In genomic region chr6:72581625-72582382, GRCm38 (mm10) we compare ENCODE assay signal across 16 mouse cellular contexts. TPM values are rescaled to one million over a fixed set of nuclear protein-coding genes. Genes with fewer than 3 reads are reported as not detected.
DNase-seq lines count a peak whose midpoint lies in the region; ATAC-seq lines count a peak whose summit lies in the region.
"Had no signal": no experiment of that assay in that cellular context is flagged by ENCODE, and none has a peak within 500 bp of the region (broad histone marks: within the 10 kb centered on the region; RNA-seq: fewer than 3 reads in every experiment).

No protein-coding gene starts in this region.

- peak; percentile 60 for DNase-seq in gastrocnemius, postnatal 25 days
- DNase-seq in gastrocnemius, postnatal 14 days = no peak
- peak; percentile 36 to 47 for DNase-seq in kidney, postnatal 36 days
- no peak for DNase-seq in urinary bladder, postnatal 10 days (ENCODE audit: low spot score)
- DNase-seq: cerebellum, adult 18-20 months; spleen, adult 18-20 months; thymus, adult 18-20 months had no signal

- WGBS in kidney, embryonic 16.5 days = 76% methylated on average over 11 of the region's 11 CpGs

- H3K4me2 ChIP-seq in kidney, embryonic 16.5 days (replicated peaks; ENCODE audit: low read depth, low read length) = no peak overlapping the region
- H3K4me2 ChIP-seq: embryonic facial prominence, embryonic 15.5 days; heart, embryonic 13.5 days; kidney, embryonic 15.5 days; midbrain, embryonic 11.5 days; neural tube, embryonic 12.5 days had no signal

- no peak overlapping the region for H3K27ac ChIP-seq in kidney, embryonic 16.5 days (ENCODE audit: low read length)
- peak overlapping the region; percentile 95 for H3K27ac ChIP-seq in brown adipose tissue, adult 24 weeks (replicated peaks; ENCODE audit: low read depth, low read length)
- H3K27ac ChIP-seq: embryonic facial prominence, embryonic 15.5 days; heart, embryonic 13.5 days; kidney, embryonic 15.5 days; liver, embryonic 14.5 days; neural tube, embryonic 12.5 days had no signal

- no peak overlapping the region for H3K4me3 ChIP-seq in kidney, embryonic 16.5 days (ENCODE audit: low read length)
- no peak overlapping the region for H3K4me3 ChIP-seq in brown adipose tissue, adult 24 weeks (ENCODE audit: insufficient read depth, low read depth, low read length)
- H3K4me3 ChIP-seq: embryonic facial prominence, embryonic 15.5 days; heart, embryonic 13.5 days; kidney, embryonic 15.5 days; neural tube, embryonic 12.5 days had no signal

- intact Hi-C loops in gastrocnemius, postnatal 14 days (cut with DNase I; ENCODE audit: low total_unique reads) = no loop called here

- no peaks in the 10 kb centered on the region for H3K9me3 ChIP-seq in kidney, embryonic 16.5 days (ENCODE audit: low read length)
- H3K9me3 ChIP-seq: embryonic facial prominence, embryonic 15.5 days; heart, embryonic 13.5 days; kidney, embryonic 15.5 days; neural tube, embryonic 12.5 days had no signal

- H3K36me3 ChIP-seq in kidney, embryonic 16.5 days (ENCODE audit: insufficient read depth, low read length) = 0 out of 2 replicates have a peak, but pooled peaks cover 2% of the 10 kb centered on the region

- no peaks in the 10 kb centered on the region for H3K27me3 ChIP-seq in kidney, embryonic 16.5 days (ENCODE audit: insufficient read depth, low read length)
- H3K27me3 ChIP-seq: embryonic facial prominence, embryonic 15.5 days; heart, embryonic 13.5 days; kidney, embryonic 15.5 days; neural tube, embryonic 12.5 days had no signal

- H3K4me1 ChIP-seq in kidney, embryonic 16.5 days (ENCODE audit: insufficient read depth, low read length) = no peaks in the 10 kb centered on the region
- peaks cover 19% of the 10 kb centered on the region for H3K4me1 ChIP-seq in brown adipose tissue, adult 24 weeks (ENCODE audit: control insufficient read depth, insufficient read depth, insufficient read length, low read length)
- H3K4me1 ChIP-seq: embryonic facial prominence, embryonic 15.5 days; heart, embryonic 13.5 days; kidney, embryonic 15.5 days; neural tube, embryonic 12.5 days had no signal

- ATAC-seq in kidney, embryonic 16.5 days (ENCODE audit: low FRiP score, low TSS enrichment) = no peak
- peak; percentile 83 for ATAC-seq in megakaryocyte progenitor cell, adult 5-6 weeks (replicated peaks; ENCODE audit: poor library complexity)

- no peak overlapping the region for H3K9ac ChIP-seq in kidney, embryonic 16.5 days (replicated peaks; ENCODE audit: low read length)
- H3K9ac ChIP-seq: embryonic facial prominence, embryonic 15.5 days; heart, embryonic 13.5 days; kidney, embryonic 15.5 days; liver, embryonic 14.5 days; neural tube, embryonic 12.5 days had no signal

RNA-seq across cellular contexts. Expression of gene Elmod3, which starts 16.4 kb away (rescaled TPM):
- 1 to 10 TPM; 8.6 to 9.3 TPM for total RNA-seq in gastrocnemius, postnatal 25 days (2021)
- 1 to 10 TPM; 4.7 to 8.6 TPM for total RNA-seq in gastrocnemius, postnatal 14 days (2021)
- 18.9 and 19.5 TPM in 2 replicates for polyA plus RNA-seq in kidney, embryonic 16.5 days (2015; fragmentation: Nextera tagmentation; extraction: Ambion mirVana)
- 21.2 and 31.5 TPM in 2 replicates for polyA plus RNA-seq in brown adipose tissue, adult 24 weeks (2012; ENCODE audit: insufficient read depth, insufficient read length, missing spikeins)
- total RNA-seq in megakaryocyte progenitor cell, adult 5-6 weeks (2015) = 12.9 and 15.6 TPM in 2 replicates
- total RNA-seq in megakaryocyte progenitor cell, adult 5-6 weeks (2017) = 9.7 and 13.8 TPM in 2 replicates

RNA-seq across cellular contexts. Expression of gene Retsat, which starts 16.5 kb away (rescaled TPM):
- total RNA-seq in gastrocnemius, postnatal 25 days (2021) = 10 to 100 TPM; 55.9 to 73.4 TPM
- 10 to 100 TPM; 40.8 to 46.7 TPM for total RNA-seq in gastrocnemius, postnatal 14 days (2021)
- polyA plus RNA-seq in kidney, embryonic 16.5 days (2015; fragmentation: Nextera tagmentation; extraction: Ambion mirVana) = 33.8 and 36.0 TPM in 2 replicates
- 119 and 173 TPM in 2 replicates for polyA plus RNA-seq in brown adipose tissue, adult 24 weeks (2012; ENCODE audit: insufficient read depth, insufficient read length, missing spikeins)
- total RNA-seq in megakaryocyte progenitor cell, adult 5-6 weeks (2015) = 20.3 and 20.8 TPM in 2 replicates
- 20.0 and 27.5 TPM in 2 replicates for total RNA-seq in megakaryocyte progenitor cell, adult 5-6 weeks (2017)

RNA-seq across cellular contexts. Expression of gene Tgoln1, which starts 35.0 kb away (rescaled TPM):
- total RNA-seq in gastrocnemius, postnatal 25 days (2021) = 10 to 100 TPM; 20.6 to 22.9 TPM
- total RNA-seq in gastrocnemius, postnatal 14 days (2021) = 10 to 100 TPM; 21.6 to 21.7 TPM
- polyA plus RNA-seq in kidney, embryonic 16.5 days (2015; fragmentation: Nextera tagmentation; extraction: Ambion mirVana) = 43.3 and 46.3 TPM in 2 replicates
- 115 and 176 TPM in 2 replicates for polyA plus RNA-seq in brown adipose tissue, adult 24 weeks (2012; ENCODE audit: insufficient read depth, insufficient read length, missing spikeins)
- 51.5 and 57.9 TPM in 2 replicates for total RNA-seq in megakaryocyte progenitor cell, adult 5-6 weeks (2015)
- 55.1 and 64.4 TPM in 2 replicates for total RNA-seq in megakaryocyte progenitor cell, adult 5-6 weeks (2017)

RNA-seq across cellular contexts. Expression of gene Capg, which starts 37.6 kb away (rescaled TPM):
- total RNA-seq in gastrocnemius, postnatal 25 days (2021) = 10 to 100 TPM in 1 of 2 experiments, 1 to 10 TPM in 1; 8.1 to 10.5 TPM
- 10 to 100 TPM; 11.5 to 15.4 TPM for total RNA-seq in gastrocnemius, postnatal 14 days (2021)
- polyA plus RNA-seq in kidney, embryonic 16.5 days (2015; fragmentation: Nextera tagmentation; extraction: Ambion mirVana) = 83.1 and 94.3 TPM in 2 replicates
- polyA plus RNA-seq in brown adipose tissue, adult 24 weeks (2012; ENCODE audit: insufficient read depth, insufficient read length, missing spikeins) = 8.2 and 11.9 TPM in 2 replicates
- total RNA-seq in megakaryocyte progenitor cell, adult 5-6 weeks (2015) = 24.4 and 25.5 TPM in 2 replicates
- total RNA-seq in megakaryocyte progenitor cell, adult 5-6 weeks (2017) = 42.7 and 60.1 TPM in 2 replicates

Comparison
In these comparisons a context has a peak if more than half of its experiments do, and no peak if none do; other contexts are left out.
1. DNase-seq: peak in gastrocnemius, postnatal 25 days (single experiment) and kidney, postnatal 36 days (2 of 2); none in gastrocnemius, postnatal 14 days (single experiment) and urinary bladder, postnatal 10 days (single experiment).